Mouse (Mus musculus): ENCODE measurements at regions not wholly inside any gene's neighbourhood (a gene's known extent, or its start where the extent isn't known, plus 50 kb on each side); places are given as distances from the start of the nearest gene placed in this dataset.

DNA sequence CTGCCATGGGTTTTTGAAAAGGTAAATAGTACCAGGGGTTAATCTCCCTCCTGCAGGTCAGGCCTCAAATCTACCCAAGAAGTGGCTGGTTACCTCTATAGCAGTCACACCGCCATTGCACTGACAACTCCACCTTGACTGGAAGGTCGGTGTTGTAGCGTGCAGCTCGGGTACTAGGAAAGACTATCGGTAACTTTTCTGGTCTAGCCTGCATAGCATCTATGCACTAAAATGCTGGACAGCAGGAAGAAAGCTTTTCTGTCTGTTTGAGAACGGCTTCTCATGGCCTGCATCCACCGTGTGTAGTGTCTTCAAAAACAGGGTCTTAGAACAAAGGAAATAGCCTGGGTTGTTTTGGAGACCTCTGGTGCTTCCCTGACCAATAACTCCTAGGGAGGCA lies 88.8 kb downstream of the Bms1 start:
- WGBS (ENCODE audit: insufficient replicate concordance): 59% methylated on average over 7 of the region's 7 CpGs
- TF ChIP-seq EP300 (IDR thresholded peaks at IDR 0.05; ENCODE audit: low read depth) (no peak), CTCF (IDR thresholded peaks at IDR 0.05; ENCODE audit: low read depth) (no peak)

GRCm38 (mm10) chr6:118327458-118327857 lies 91.8 kb downstream of the Bms1 start:
- H3K9me3 ChIP-seq (ENCODE audit: control insufficient read depth, low read length): no peaks in the 10 kb centered on the region
- no peaks in the 10 kb centered on the region; the same call in 1 of the 2 replicates for H3K27me3 ChIP-seq (ENCODE audit: control insufficient read depth, insufficient read depth, low read length)
- peak in 1 of 3 experiments; percentile 4 for DNase-seq (ENCODE audit: low read depth in 3 of 3, low spot score in 3 of 3)
- TF ChIP-seq EP300 (IDR thresholded peaks at IDR 0.05; ENCODE audit: low read depth) (no peak), CTCF (IDR thresholded peaks at IDR 0.05; ENCODE audit: low read depth) (peak; percentile 81)
- no peaks in the 10 kb centered on the region for H3K4me1 ChIP-seq (replicated peaks; ENCODE audit: control insufficient read depth in 2 of 2, insufficient read depth in 2 of 2, low read length in 1 of 2)
- H3K9ac ChIP-seq (replicated peaks): no peak overlapping the region
- no peak overlapping the region for H3K4me2 ChIP-seq (ENCODE audit: low read depth)
- no peak overlapping the region for H3K27ac ChIP-seq
- H3K36me3 ChIP-seq (replicated peaks; ENCODE audit: control insufficient read depth, insufficient read depth, low read depth): no peaks in the 10 kb centered on the region
- no peak overlapping the region for H3K4me3 ChIP-seq (ENCODE audit: insufficient read depth in 1 of 2, low read depth in 2 of 2, low read length in 2 of 2)
- 59% methylated on average over 6 of the region's 6 CpGs for WGBS (ENCODE audit: insufficient replicate concordance)
- ATAC-seq (ENCODE audit: insufficient read depth): no peak

More for the DNA sequence above, 88.8 kb downstream of the Bms1 start:
- no peaks in the 10 kb centered on the region for H3K36me3 ChIP-seq (replicated peaks; ENCODE audit: control insufficient read depth, insufficient read depth, low read depth)
- H3K4me1 ChIP-seq (replicated peaks; ENCODE audit: control insufficient read depth in 2 of 2, insufficient read depth in 2 of 2, low read length in 1 of 2): no peaks in the 10 kb centered on the region
- ATAC-seq (ENCODE audit: insufficient read depth) (no peak), DNase-seq (ENCODE audit: low read depth in 3 of 3, low spot score in 3 of 3) (no peak)
- no peaks in the 10 kb centered on the region for H3K27me3 ChIP-seq (ENCODE audit: control insufficient read depth, insufficient read depth, low read length)
- no peaks in the 10 kb centered on the region for H3K9me3 ChIP-seq (ENCODE audit: control insufficient read depth, low read length)
- no peak overlapping the region for H3K27ac ChIP-seq
- H3K4me3 ChIP-seq (ENCODE audit: insufficient read depth in 1 of 2, low read depth in 2 of 2, low read length in 2 of 2): no peak overlapping the region
- H3K9ac ChIP-seq (replicated peaks): no peak overlapping the region
- no peak overlapping the region for H3K4me2 ChIP-seq (ENCODE audit: low read depth)

- H3K27me3 ChIP-seq (ENCODE audit: control insufficient read depth, insufficient read depth, low read length): no peaks in the 10 kb centered on the region; the same call in 1 of the 2 replicates
- no peak overlapping the region for H3K4me3 ChIP-seq (ENCODE audit: insufficient read depth in 1 of 2, low read depth in 2 of 2, low read length in 2 of 2)
- ATAC-seq (ENCODE audit: insufficient read depth) (no peak), DNase-seq (ENCODE audit: low read depth in 3 of 3, low spot score in 3 of 3) (no peak)
- H3K27ac ChIP-seq: no peak overlapping the region
- no peaks in the 10 kb centered on the region for H3K36me3 ChIP-seq (replicated peaks; ENCODE audit: control insufficient read depth, insufficient read depth, low read depth)
- H3K4me2 ChIP-seq (ENCODE audit: low read depth): no peak overlapping the region
- H3K9ac ChIP-seq (replicated peaks): no peak overlapping the region
- H3K9me3 ChIP-seq (ENCODE audit: control insufficient read depth, low read length): no peaks in the 10 kb centered on the region
- H3K4me1 ChIP-seq (replicated peaks; ENCODE audit: control insufficient read depth in 2 of 2, insufficient read depth in 2 of 2, low read length in 1 of 2): no peaks in the 10 kb centered on the region
- 79% methylated on average over 1 of the region's 1 CpGs for WGBS (ENCODE audit: insufficient replicate concordance)
- TF ChIP-seq EP300 (IDR thresholded peaks at IDR 0.05; ENCODE audit: low read depth): no peak
- TF ChIP-seq CTCF (IDR thresholded peaks at IDR 0.05; ENCODE audit: low read depth): no peak
Measured at GRCm38 (mm10) chr6:118325681-118326080, 93.6 kb downstream of the Bms1 start.

- Histone ChIP-seq H3K4me2 (ENCODE audit: low read depth) (no peak overlapping the region), H3K9ac (replicated peaks) (no peak overlapping the region), H3K27me3 (ENCODE audit: control insufficient read depth, insufficient read depth, low read length) (no peaks in the 10 kb centered on the region; the same call in 1 of the 2 replicates), H3K9me3 (ENCODE audit: control insufficient read depth, low read length) (no peaks in the 10 kb centered on the region), H3K27ac (no peak overlapping the region), H3K36me3 (replicated peaks; ENCODE audit: control insufficient read depth, insufficient read depth, low read depth) (no peaks in the 10 kb centered on the region), H3K4me3 (ENCODE audit: insufficient read depth in 1 of 2, low read depth in 2 of 2, low read length in 2 of 2) (no peak overlapping the region), H3K4me1 (replicated peaks; ENCODE audit: control insufficient read depth in 2 of 2, insufficient read depth in 2 of 2, low read length in 1 of 2) (no peaks in the 10 kb centered on the region)
- ATAC-seq (ENCODE audit: insufficient read depth) (no peak), DNase-seq (ENCODE audit: low read depth in 3 of 3, low spot score in 3 of 3) (no peak)
- TF ChIP-seq CTCF (IDR thresholded peaks at IDR 0.05; ENCODE audit: low read depth): no peak
- no peak for TF ChIP-seq EP300 (IDR thresholded peaks at IDR 0.05; ENCODE audit: low read depth)
- 53% methylated on average over 4 of the region's 4 CpGs for WGBS (ENCODE audit: insufficient replicate concordance)
Measured at GRCm38 (mm10) chr6:118324559-118324958, 94.7 kb downstream of the Bms1 start.

DNA sequence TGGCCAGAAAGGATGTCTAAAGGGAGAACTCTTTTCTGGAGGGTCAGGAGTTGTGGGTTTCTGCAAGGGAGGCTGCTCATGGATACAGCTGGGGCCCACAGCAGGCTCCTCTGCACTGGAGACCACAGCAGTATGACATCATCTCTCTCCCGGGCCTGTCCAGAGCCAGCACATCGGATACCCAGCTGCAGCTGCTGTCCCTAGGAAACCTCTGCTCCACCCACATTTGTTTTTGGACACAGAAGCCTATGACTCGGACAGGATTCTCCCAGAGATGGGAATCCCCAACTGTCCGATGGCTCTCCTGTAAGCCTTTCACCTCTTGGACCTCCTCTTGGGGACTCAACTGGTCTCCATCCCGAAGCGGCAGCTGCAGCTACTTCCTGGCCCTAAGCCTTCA lies 96.2 kb downstream of the Bms1 start:
- Histone ChIP-seq H3K4me1 (replicated peaks; ENCODE audit: control insufficient read depth in 2 of 2, insufficient read depth in 2 of 2, low read length in 1 of 2) (no peaks in the 10 kb centered on the region), H3K4me2 (ENCODE audit: low read depth) (no peak overlapping the region), H3K4me3 (ENCODE audit: insufficient read depth in 1 of 2, low read depth in 2 of 2, low read length in 2 of 2) (no peak overlapping the region), H3K9ac (replicated peaks) (no peak overlapping the region), H3K9me3 (ENCODE audit: control insufficient read depth, low read length) (no peaks in the 10 kb centered on the region), H3K27ac (no peak overlapping the region), H3K27me3 (ENCODE audit: control insufficient read depth, insufficient read depth, low read length) (no peaks in the 10 kb centered on the region; the same call in 1 of the 2 replicates), H3K36me3 (replicated peaks; ENCODE audit: control insufficient read depth, insufficient read depth, low read depth) (no peaks in the 10 kb centered on the region)
- no peak for ATAC-seq (ENCODE audit: insufficient read depth)
- WGBS (ENCODE audit: insufficient replicate concordance): 59% methylated on average over 6 of the region's 6 CpGs
- no peak for TF ChIP-seq EP300 (IDR thresholded peaks at IDR 0.05; ENCODE audit: low read depth)
- no peak for TF ChIP-seq CTCF (IDR thresholded peaks at IDR 0.05; ENCODE audit: low read depth)
- DNase-seq (ENCODE audit: low read depth in 3 of 3, low spot score in 3 of 3): no peak

Data from liver, embryonic 14.5 days (tissue).